ENCODE assay signal across 14 mouse cellular contexts in the genomic region with DNA sequence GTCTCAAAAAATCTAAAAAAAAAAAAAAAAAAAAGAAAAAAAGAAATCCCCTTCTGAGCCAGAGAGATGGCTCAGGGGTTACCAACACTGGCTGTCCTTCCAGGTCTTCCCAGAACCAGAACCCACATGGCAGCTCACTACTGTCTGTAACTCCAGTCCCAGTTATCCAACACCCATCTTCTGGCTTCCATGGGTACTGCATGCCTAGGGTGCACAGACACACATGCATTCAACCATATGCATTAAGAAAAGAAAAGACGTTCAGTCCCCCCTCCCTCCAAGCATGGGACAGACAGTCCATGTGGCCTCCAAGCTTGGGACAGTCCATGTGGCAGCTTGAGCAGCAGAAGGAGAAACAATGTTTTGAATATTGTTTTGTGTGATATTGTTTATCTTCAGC. TPM values are rescaled to one million over a fixed set of nuclear protein-coding genes. Genes with fewer than 3 reads are reported as not detected.
A peak's percentile ranks its signal among the peaks of the same experiment; 100 is the strongest.
DNase-seq lines count a peak whose midpoint lies in the region; ATAC-seq and TF ChIP-seq lines count a peak whose summit lies in the region.
"Had no signal": no experiment of that assay in that cellular context is flagged by ENCODE, and none has a peak within 500 bp of the region (broad histone marks: within the 10 kb centered on the region; RNA-seq: fewer than 3 reads in every experiment).

No protein-coding gene starts in this region.

- H3K4me3 ChIP-seq in forebrain, embryonic 12.5 days (replicated peaks), result no peak overlapping the region
- H3K4me3 ChIP-seq in forebrain, postnatal 0 days (ENCODE audit: low read depth, low read length), result no peak overlapping the region
- H3K4me3 ChIP-seq in limb, embryonic 12.5 days (replicated peaks), result no peak overlapping the region
- no peak overlapping the region; the same call in 1 of the 2 replicates for H3K4me3 ChIP-seq in limb, embryonic 10.5 days
- H3K4me3 ChIP-seq: forebrain, embryonic 15.5 days; hindbrain, embryonic 15.5 days had no signal

- H3K9me3 ChIP-seq in forebrain, embryonic 12.5 days, result no peaks in the 10 kb centered on the region
- H3K9me3 ChIP-seq in forebrain, postnatal 0 days (ENCODE audit: low read length), result no peaks in the 10 kb centered on the region
- H3K9me3 ChIP-seq in limb, embryonic 12.5 days, result no peaks in the 10 kb centered on the region
- H3K9me3 ChIP-seq in limb, embryonic 10.5 days (replicated peaks), result no peaks in the 10 kb centered on the region
- H3K9me3 ChIP-seq: forebrain, embryonic 15.5 days; hindbrain, embryonic 15.5 days had no signal

- 52% methylated on average over 1 of the region's 1 CpGs for WGBS in forebrain, embryonic 12.5 days
- 44% methylated on average over 1 of the region's 1 CpGs for WGBS in forebrain, postnatal 0 days
- WGBS in limb, embryonic 12.5 days, result 77% methylated on average over 1 of the region's 1 CpGs
- 71% methylated on average over 1 of the region's 1 CpGs for WGBS in limb, embryonic 10.5 days

- H3K27ac ChIP-seq in forebrain, embryonic 12.5 days, result no peak overlapping the region
- no peak overlapping the region for H3K27ac ChIP-seq in forebrain, postnatal 0 days (ENCODE audit: low read depth, low read length)
- no peak overlapping the region for H3K27ac ChIP-seq in limb, embryonic 12.5 days
- H3K27ac ChIP-seq in limb, embryonic 10.5 days, result no peak overlapping the region
- H3K27ac ChIP-seq: forebrain, embryonic 15.5 days; hindbrain, embryonic 15.5 days had no signal

- H3K4me2 ChIP-seq in forebrain, embryonic 12.5 days, result peak overlapping the region; percentile 21
- H3K4me2 ChIP-seq in forebrain, postnatal 0 days (ENCODE audit: low read depth), result no peak overlapping the region
- H3K4me2 ChIP-seq in limb, embryonic 12.5 days, result 0 out of 2 replicates have a peak overlapping the region, but pooled peaks have one; percentile 17
- H3K4me2 ChIP-seq: forebrain, embryonic 15.5 days; hindbrain, embryonic 15.5 days had no signal

- DNase-seq in forebrain, postnatal 0 days, result no peak
- DNase-seq in limb, embryonic 10.5 days (ENCODE audit: low spot score), result no peak
- DNase-seq in thymus, postnatal 4 days, result peak; percentile 44
- DNase-seq in thymus, postnatal 36 days, result no peak
- DNase-seq in c-Kit-positive CD71-positive TER-119-positive erythroid progenitor cells, embryonic 14.5 days (ENCODE audit: low spot score), result no peak
- DNase-seq in spleen, adult 18-20 months, result no peak
- DNase-seq: cerebellum, adult 8-10 months; gastrocnemius, postnatal 36 days had no signal

- peaks cover 32% of the 10 kb centered on the region for H3K36me3 ChIP-seq in forebrain, embryonic 12.5 days (replicated peaks)
- peaks cover 18% of the 10 kb centered on the region for H3K36me3 ChIP-seq in forebrain, postnatal 0 days (ENCODE audit: insufficient read depth)
- H3K36me3 ChIP-seq in limb, embryonic 12.5 days, result peaks cover 42% of the 10 kb centered on the region
- peaks cover 52% of the 10 kb centered on the region for H3K36me3 ChIP-seq in limb, embryonic 10.5 days

- H3K4me1 ChIP-seq in forebrain, embryonic 12.5 days, result peaks cover 24% of the 10 kb centered on the region
- H3K4me1 ChIP-seq in forebrain, postnatal 0 days (ENCODE audit: insufficient read depth), result no peaks in the 10 kb centered on the region
- H3K4me1 ChIP-seq in limb, embryonic 12.5 days (replicated peaks), result peaks cover 18% of the 10 kb centered on the region
- H3K4me1 ChIP-seq in limb, embryonic 10.5 days, result peaks cover 10% of the 10 kb centered on the region; the same call in 1 of the 2 replicates

- H3K27me3 ChIP-seq in forebrain, embryonic 12.5 days, result no peaks in the 10 kb centered on the region
- no peaks in the 10 kb centered on the region for H3K27me3 ChIP-seq in forebrain, postnatal 0 days (ENCODE audit: insufficient read depth, low read length)
- H3K27me3 ChIP-seq in limb, embryonic 12.5 days, result no peaks in the 10 kb centered on the region
- H3K27me3 ChIP-seq in limb, embryonic 10.5 days (ENCODE audit: low read depth, poor library complexity, severe bottlenecking), result no peaks in the 10 kb centered on the region
- H3K27me3 ChIP-seq: forebrain, embryonic 15.5 days; hindbrain, embryonic 15.5 days had no signal

- H3K9ac ChIP-seq in forebrain, embryonic 12.5 days, result 0 out of 2 replicates have a peak overlapping the region, but pooled peaks have one; percentile 21
- no peak overlapping the region for H3K9ac ChIP-seq in forebrain, postnatal 0 days
- no peak overlapping the region for H3K9ac ChIP-seq in limb, embryonic 12.5 days (replicated peaks)
- H3K9ac ChIP-seq: forebrain, embryonic 15.5 days; hindbrain, embryonic 15.5 days had no signal

- no peak; the same call in 1 of the 2 replicates for TF ChIP-seq CTCF in forebrain, postnatal 0 days (IDR thresholded peaks at IDR 0.05; ENCODE audit: low read depth)

- no peak for ATAC-seq in forebrain, embryonic 12.5 days (ENCODE audit: low FRiP score)
- ATAC-seq in forebrain, postnatal 0 days, result no peak
- no peak for ATAC-seq in limb, embryonic 12.5 days (ENCODE audit: insufficient number of reproducible peaks, insufficient read depth, low FRiP score, low TSS enrichment, low read depth)
- ATAC-seq: forebrain, embryonic 15.5 days had no signal

RNA-seq across cellular contexts. Expression of gene Anp32e, which starts 3.1 kb away (rescaled TPM):
- polyA plus RNA-seq in forebrain, embryonic 12.5 days (2016; fragmentation: Nextera tagmentation; extraction: Ambion mirVana), result 405 and 446 TPM in 2 replicates
- 27.5 and 34.4 TPM in 2 replicates for total RNA-seq in forebrain, postnatal 0 days (2014; rRNA removed)
- 84.1 and 109 TPM in 2 replicates for polyA plus RNA-seq in forebrain, postnatal 0 days (2015; fragmentation: Nextera tagmentation; extraction: Ambion mirVana)
- polyA plus RNA-seq in limb, embryonic 12.5 days (2016; fragmentation: Nextera tagmentation; extraction: Ambion mirVana), result 304 and 327 TPM in 2 replicates
- polyA plus RNA-seq in limb, embryonic 10.5 days (2016; fragmentation: Nextera tagmentation; extraction: Ambion mirVana), result 344 and 367 TPM in 2 replicates

RNA-seq across cellular contexts. Expression of gene Car14, which starts 27.7 kb away (rescaled TPM):
- polyA plus RNA-seq in forebrain, embryonic 12.5 days (2016; fragmentation: Nextera tagmentation; extraction: Ambion mirVana), result 26.3 and 32.1 TPM in 2 replicates
- 5.0 and 9.4 TPM in 2 replicates for total RNA-seq in forebrain, postnatal 0 days (2014; rRNA removed)
- 11.2 and 12.8 TPM in 2 replicates for polyA plus RNA-seq in forebrain, postnatal 0 days (2015; fragmentation: Nextera tagmentation; extraction: Ambion mirVana)
- 74.2 and 78.4 TPM in 2 replicates for polyA plus RNA-seq in limb, embryonic 12.5 days (2016; fragmentation: Nextera tagmentation; extraction: Ambion mirVana)
- polyA plus RNA-seq in limb, embryonic 10.5 days (2016; fragmentation: Nextera tagmentation; extraction: Ambion mirVana), result 161 and 187 TPM in 2 replicates
- total RNA-seq: megakaryocyte, adult 5-6 weeks had no signal
- polyA plus RNA-seq: C2C12 had no signal

RNA-seq across cellular contexts. Expression of gene Aph1a, which starts 38.4 kb away (rescaled TPM):
- 32.2 and 37.5 TPM in 2 replicates for polyA plus RNA-seq in forebrain, embryonic 12.5 days (2016; fragmentation: Nextera tagmentation; extraction: Ambion mirVana)
- total RNA-seq in forebrain, postnatal 0 days (2014; rRNA removed), result 59.3 and 77.2 TPM in 2 replicates
- 44.3 and 46.0 TPM in 2 replicates for polyA plus RNA-seq in forebrain, postnatal 0 days (2015; fragmentation: Nextera tagmentation; extraction: Ambion mirVana)
- 29.0 and 31.5 TPM in 2 replicates for polyA plus RNA-seq in limb, embryonic 12.5 days (2016; fragmentation: Nextera tagmentation; extraction: Ambion mirVana)
- 24.3 and 24.5 TPM in 2 replicates for polyA plus RNA-seq in limb, embryonic 10.5 days (2016; fragmentation: Nextera tagmentation; extraction: Ambion mirVana)

RNA-seq across cellular contexts. Expression of gene BC028528, which starts 40.4 kb away (rescaled TPM):
- polyA plus RNA-seq in forebrain, embryonic 12.5 days (2016; fragmentation: Nextera tagmentation; extraction: Ambion mirVana), result 8.4 and 10.1 TPM in 2 replicates
- total RNA-seq in forebrain, postnatal 0 days (2014; rRNA removed), result 5.7 and 9.9 TPM in 2 replicates
- 14.9 and 18.4 TPM in 2 replicates for polyA plus RNA-seq in forebrain, postnatal 0 days (2015; fragmentation: Nextera tagmentation; extraction: Ambion mirVana)
- polyA plus RNA-seq in limb, embryonic 12.5 days (2016; fragmentation: Nextera tagmentation; extraction: Ambion mirVana), result 11.1 and 11.6 TPM in 2 replicates
- polyA plus RNA-seq in limb, embryonic 10.5 days (2016; fragmentation: Nextera tagmentation; extraction: Ambion mirVana), result 7.9 and 11.4 TPM in 2 replicates

RNA-seq across cellular contexts. Expression of gene Ciart, which starts 50.1 kb away (rescaled TPM):
- polyA plus RNA-seq in forebrain, embryonic 12.5 days (2016; fragmentation: Nextera tagmentation; extraction: Ambion mirVana), result 4.1 and 4.9 TPM in 2 replicates
- total RNA-seq in forebrain, postnatal 0 days (2014; rRNA removed), result 3.4 and 5.9 TPM in 2 replicates
- 8.2 and 11.2 TPM in 2 replicates for polyA plus RNA-seq in forebrain, postnatal 0 days (2015; fragmentation: Nextera tagmentation; extraction: Ambion mirVana)
- polyA plus RNA-seq in limb, embryonic 12.5 days (2016; fragmentation: Nextera tagmentation; extraction: Ambion mirVana), result 8.5 and 10.2 TPM in 2 replicates
- 8.8 and 10.5 TPM in 2 replicates for polyA plus RNA-seq in limb, embryonic 10.5 days (2016; fragmentation: Nextera tagmentation; extraction: Ambion mirVana)
